20 mouse cellular contexts compared by ENCODE assay signal in genomic region chr12:30599474-30599873, GRCm38 (mm10). TPM values are rescaled to one million over a fixed set of nuclear protein-coding genes. Genes with fewer than 3 reads are reported as not detected.
DNase-seq lines count a peak whose midpoint lies in the region; ATAC-seq and TF ChIP-seq lines count a peak whose summit lies in the region.
"Had no signal": no experiment of that assay in that cellular context is flagged by ENCODE, and none has a peak within 500 bp of the region (broad histone marks: within the 10 kb centered on the region; RNA-seq: fewer than 3 reads in every experiment).

No protein-coding gene starts in this region.

- in situ Hi-C loops in CH12.LX (cut with MboI; ENCODE audit: low pct_ligation_motif_present, low pct_unique_long_range_greater_than_20kb, low sequenced_read_pairs) = loop anchor here (5.0 to 25.0 kb wide), 3 partner anchors 283 to 462 kb away; partner anchors contain the start of genes Alkal2 and Tpo

- no peaks in the 10 kb centered on the region for H3K27me3 ChIP-seq in lung, embryonic 16.5 days (ENCODE audit: control insufficient read depth, insufficient read depth, low read depth, low read length)
- H3K27me3 ChIP-seq in CH12.LX (replicated peaks) = no peaks in the 10 kb centered on the region
- no peaks in the 10 kb centered on the region for H3K27me3 ChIP-seq in liver, postnatal 0 days (ENCODE audit: insufficient read depth, low read length)
- H3K27me3 ChIP-seq: embryonic facial prominence, embryonic 15.5 days; limb, embryonic 12.5 days; liver, embryonic 15.5 days; stomach, embryonic 15.5 days had no signal

- no peak overlapping the region for H3K9ac ChIP-seq in lung, embryonic 16.5 days (ENCODE audit: low read length)
- no peak overlapping the region for H3K9ac ChIP-seq in CH12.LX (ENCODE audit: insufficient read depth, low read depth)
- no peak overlapping the region for H3K9ac ChIP-seq in liver, postnatal 0 days (replicated peaks)
- H3K9ac ChIP-seq: embryonic facial prominence, embryonic 15.5 days; limb, embryonic 12.5 days; liver, embryonic 15.5 days; stomach, embryonic 15.5 days had no signal

- no peak for TF ChIP-seq EP300 in CH12.LX (IDR thresholded peaks at IDR 0.05; ENCODE audit: low read length)
- no peak for TF ChIP-seq EP300 in liver, postnatal 0 days (IDR thresholded peaks at IDR 0.05; ENCODE audit: low read depth)

- no peaks in the 10 kb centered on the region for H3K79me2 ChIP-seq in CH12.LX (replicated peaks; ENCODE audit: control insufficient read depth, extremely low read depth, insufficient read depth, poor library complexity, severe bottlenecking)

- H3K36me3 ChIP-seq in lung, embryonic 16.5 days (ENCODE audit: control insufficient read depth, insufficient read depth, low read length) = no peaks in the 10 kb centered on the region
- H3K36me3 ChIP-seq in CH12.LX (replicated peaks in 1 of 2; ENCODE audit: control insufficient read depth in 1 of 2, insufficient read depth in 1 of 2, low read length in 1 of 2) = no peaks in the 10 kb centered on the region
- H3K36me3 ChIP-seq in liver, postnatal 0 days (replicated peaks; ENCODE audit: insufficient read depth, low read length) = no peaks in the 10 kb centered on the region
- H3K36me3 ChIP-seq: embryonic facial prominence, embryonic 10.5 days; embryonic facial prominence, embryonic 15.5 days; limb, embryonic 12.5 days; liver, embryonic 15.5 days; stomach, embryonic 15.5 days had no signal

- WGBS in lung, embryonic 16.5 days = 41% methylated on average over 2 of the region's 2 CpGs
- WGBS in liver, postnatal 0 days (ENCODE audit: insufficient replicate concordance) = 55% methylated on average over 2 of the region's 2 CpGs

- H3K9me3 ChIP-seq in lung, embryonic 16.5 days (ENCODE audit: control insufficient read depth, low read length) = no peaks in the 10 kb centered on the region
- H3K9me3 ChIP-seq in CH12.LX (replicated peaks; ENCODE audit: low read length) = no peaks in the 10 kb centered on the region
- H3K9me3 ChIP-seq in liver, postnatal 0 days (ENCODE audit: low read length) = no peaks in the 10 kb centered on the region
- H3K9me3 ChIP-seq: embryonic facial prominence, embryonic 10.5 days; embryonic facial prominence, embryonic 15.5 days; limb, embryonic 12.5 days; liver, embryonic 15.5 days; stomach, embryonic 15.5 days had no signal

- H3K4me2 ChIP-seq in lung, embryonic 16.5 days (ENCODE audit: low read depth, low read length) = no peak overlapping the region
- peak overlapping the region; percentile 65; the same call in 1 of the 2 replicates for H3K4me2 ChIP-seq in CH12.LX (ENCODE audit: insufficient read depth, low read depth, poor library complexity, severe bottlenecking)
- no peak overlapping the region for H3K4me2 ChIP-seq in liver, postnatal 0 days (ENCODE audit: low read depth, low read length)
- H3K4me2 ChIP-seq: embryonic facial prominence, embryonic 15.5 days; limb, embryonic 12.5 days; liver, embryonic 15.5 days; stomach, embryonic 15.5 days had no signal

- peak; percentile 39 for ATAC-seq in lung, embryonic 16.5 days (ENCODE audit: low read depth)
- ATAC-seq in inflammation-experienced regulatory T-cells, adult 6 months = peak; percentile 82
- ATAC-seq in liver, postnatal 0 days = no peak
- ATAC-seq: intestine, postnatal 0 days had no signal

- H3K4me3 ChIP-seq in lung, embryonic 16.5 days (ENCODE audit: low read length) = no peak overlapping the region
- H3K4me3 ChIP-seq in CH12.LX (replicated peaks in 1 of 3; ENCODE audit: low read depth in 2 of 3, low read length in 2 of 3, poor library complexity in 1 of 3) = no peak overlapping the region
- no peak overlapping the region for H3K4me3 ChIP-seq in liver, postnatal 0 days (ENCODE audit: low read depth, low read length)
- H3K4me3 ChIP-seq: embryonic facial prominence, embryonic 10.5 days; embryonic facial prominence, embryonic 15.5 days; left cerebral cortex, adult 2 months; limb, embryonic 12.5 days; liver, embryonic 15.5 days; stomach, embryonic 15.5 days had no signal

- H3K4me1 ChIP-seq in lung, embryonic 16.5 days (replicated peaks; ENCODE audit: control insufficient read depth, insufficient read depth, low read length) = peaks cover 9% of the 10 kb centered on the region
- peaks cover 5 to 16% of the 10 kb centered on the region in 2 experiments; a peak in 2 of 4 replicates for H3K4me1 ChIP-seq in CH12.LX (ENCODE audit: control insufficient read depth in 1 of 2, insufficient read depth in 2 of 2)
- H3K4me1 ChIP-seq in liver, postnatal 0 days (ENCODE audit: insufficient read depth) = no peaks in the 10 kb centered on the region
- H3K4me1 ChIP-seq: liver, embryonic 15.5 days had no signal

- no peak for TF ChIP-seq RAD21 in CH12.LX (IDR thresholded peaks at IDR 0.05; ENCODE audit: low read depth, low read length)

- DNase-seq in lung, postnatal 25 days (ENCODE audit: low spot score) = no peak
- no peak for DNase-seq in CH12.LX (ENCODE audit: extremely low read depth)
- DNase-seq in liver, postnatal 0 days = no peak
- DNase-seq in kidney, postnatal 25 days = no peak
- DNase-seq: adrenal gland, adult 8-10 months; cerebellum, adult 8-10 months; cerebellum, postnatal 25 days; kidney, adult 9 months; kidney, postnatal 14 days; right cerebral cortex, postnatal 25 days had no signal

- no peak for TF ChIP-seq POLR2A in CH12.LX (IDR thresholded peaks at IDR 0.05; ENCODE audit: low read depth, low read length)

- no peak for TF ChIP-seq CTCF in CH12.LX (conservative IDR thresholded peaks at IDR 0.05 in 1 of 2, IDR thresholded peaks at IDR 0.05 in 1 of 2; ENCODE audit: low read depth in 2 of 2, low read length in 2 of 2)
- no peak for TF ChIP-seq CTCF in liver, postnatal 0 days (IDR thresholded peaks at IDR 0.05; ENCODE audit: low read depth)

- peak overlapping the region; percentile 73 for H3K27ac ChIP-seq in lung, embryonic 16.5 days (ENCODE audit: low read length)
- no peak overlapping the region for H3K27ac ChIP-seq in CH12.LX (ENCODE audit: insufficient read depth, low read depth)
- no peak overlapping the region for H3K27ac ChIP-seq in liver, postnatal 0 days (ENCODE audit: low read depth)
- H3K27ac ChIP-seq: embryonic facial prominence, embryonic 15.5 days; hindbrain, postnatal 0 days; left cerebral cortex, adult 2 months; limb, embryonic 12.5 days; liver, embryonic 15.5 days; stomach, embryonic 15.5 days had no signal

- dilution Hi-C loops in CH12.LX (cut with MboI; ENCODE audit: extremely low pct_ligation_motif_present, extremely low pct_unique_long_range_greater_than_20kb, low sequenced_read_pairs) = no loop called here

TF ChIP-seq in CH12.LX, 34 proteins besides CTCF, POLR2A, EP300 and RAD21:
- TF ChIP-seq RCOR1 (conservative IDR thresholded peaks at IDR 0.05; ENCODE audit: low read depth, low read length) (no peak), NRF1 (IDR thresholded peaks at IDR 0.05; ENCODE audit: low read depth, low read length) (no peak), SMC3 (IDR thresholded peaks at IDR 0.05; ENCODE audit: low read depth, low read length) (no peak), KAT2A (IDR thresholded peaks at IDR 0.05; ENCODE audit: insufficient replicate concordance, low read length) (no peak)

RNA-seq across cellular contexts. Expression of gene Tmem18, which starts 15.2 kb away (rescaled TPM):
- polyA plus RNA-seq in lung, embryonic 16.5 days (2015; fragmentation: Nextera tagmentation; extraction: Ambion mirVana) = 33.0 and 34.4 TPM in 2 replicates
- 14.8 and 15.5 TPM in 2 replicates for total RNA-seq in CH12.LX (2012; rRNA removed)
- total RNA-seq in CH12.LX (2014; rRNA removed) = 24.8 and 33.0 TPM in 2 replicates
- 19.9 and 21.2 TPM in 2 replicates for polyA plus RNA-seq in CH12.LX (2012; ENCODE audit: insufficient read length, low read depth)
- polyA plus RNA-seq in inflammation-experienced regulatory T-cells, adult 6 months (2017; shearing (Covaris generic)) = 10 to 100 TPM; 16.8 to 22.4 (median 17.9) TPM
- 4.4 and 5.1 TPM in 2 replicates for polyA plus RNA-seq in liver, postnatal 0 days (2015; fragmentation: Nextera tagmentation; extraction: Ambion mirVana)
